ENCODE assay signal across 8 mouse cellular contexts in the genomic region with DNA sequence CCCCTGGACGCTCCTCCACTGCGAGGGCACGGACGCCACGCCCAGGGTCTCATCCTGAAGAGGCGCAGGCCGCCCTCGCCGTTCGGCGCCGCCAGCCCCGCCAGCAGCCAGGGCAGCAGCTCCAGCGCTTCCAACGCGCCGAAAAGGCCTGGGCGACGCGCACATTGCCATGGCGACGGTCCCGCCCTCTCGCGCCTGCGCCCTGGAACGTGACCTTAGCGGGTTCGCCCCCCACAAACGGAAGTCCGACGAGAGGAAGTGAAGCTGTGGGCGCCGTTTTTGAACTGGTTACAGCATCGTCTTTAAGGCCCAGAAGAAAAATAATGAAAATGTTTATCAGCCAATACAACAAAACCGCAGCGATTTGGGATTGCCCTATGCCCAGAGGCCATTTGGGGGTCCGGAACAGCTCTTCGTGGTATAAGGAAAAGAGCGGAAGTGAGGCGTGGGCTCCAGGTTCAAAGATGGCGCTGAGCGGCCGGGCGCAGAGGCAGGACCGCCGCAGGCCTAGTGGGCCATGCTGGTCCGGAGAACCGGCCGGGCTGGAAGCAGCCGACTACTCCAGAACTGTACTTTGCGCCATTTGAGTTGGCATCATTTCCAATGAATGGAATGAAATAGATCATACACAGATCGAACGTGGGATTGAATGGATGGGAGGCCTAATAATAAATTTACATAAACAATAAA. TPM values are rescaled to one million over a fixed set of nuclear protein-coding genes. Genes with fewer than 3 reads are reported as not detected.
DNase-seq lines count a peak whose midpoint lies in the region; ATAC-seq lines count a peak whose summit lies in the region.

A gene (minus strand): TSS at position 183 of the 690 bp plus-strand sequence.

- DNase-seq in MEL-GATA-1-ER (ENCODE audit: extremely low read depth, low read depth) = peak; percentile 83
- peak; percentile 97 for DNase-seq in cerebellum, adult 8-10 months
- peak; percentile 98 for DNase-seq in hindbrain, embryonic 10.5 days (ENCODE audit: low spot score)
- DNase-seq in layer of hippocampus, postnatal 10 days (ENCODE audit: low spot score in 2 of 2) = peak; percentile 99
- DNase-seq in lung, postnatal 10 days = peak; percentile 98
- DNase-seq in ovary, postnatal 36 days (ENCODE audit: low spot score) = peak; percentile 99
- DNase-seq in thymus, postnatal 25 days = peak; percentile 99

- no peaks in the 10 kb centered on the region for H3K9me3 ChIP-seq in hindbrain, embryonic 10.5 days

- H3K27ac ChIP-seq in hindbrain, embryonic 10.5 days = peak within 1 kb of the TSS; percentile 99

- H3K4me1 ChIP-seq in hindbrain, embryonic 10.5 days (replicated peaks) = peaks cover 8% of the 10 kb centered on the region

- WGBS in hindbrain, embryonic 10.5 days = 1% methylated on average over 54 of the region's 54 CpGs

- H3K27me3 ChIP-seq in hindbrain, embryonic 10.5 days (ENCODE audit: insufficient read depth, poor library complexity, severe bottlenecking) = no peaks in the 10 kb centered on the region; the same call in 1 of the 2 replicates

- peaks cover 22% of the 10 kb centered on the region for H3K36me3 ChIP-seq in hindbrain, embryonic 10.5 days

- peak within 1 kb of the TSS; percentile 61 for H3K4me3 ChIP-seq in hindbrain, embryonic 10.5 days

- ATAC-seq in frontal cortex, adult (ENCODE audit: low TSS enrichment) = peak; percentile 94

RNA-seq across cellular contexts. Expression of the gene that starts here (rescaled TPM):
- 27.3 and 36.7 TPM in 2 replicates for polyA plus RNA-seq in hindbrain, embryonic 10.5 days (2016; fragmentation: Nextera tagmentation; extraction: Ambion mirVana)
- 10 to 100 TPM; 42.2 to 46.3 TPM for total RNA-seq in layer of hippocampus, postnatal 10 days (2021)

Comparison
In these comparisons a context has a peak if more than half of its experiments do, and no peak if none do; other contexts are left out.
1. Peak in every context shown above with its lines: DNase-seq, ATAC-seq, H3K4me3 ChIP-seq and H3K27ac ChIP-seq.